Mouse (Mus musculus) midbrain, embryonic 12.5 days (tissue): ENCODE results near the gene Slc29a2. TPM values are rescaled to one million over a fixed set of nuclear protein-coding genes. Genes with fewer than 3 reads are reported as not detected.

ENCODE experiments used
- ATAC-seq: fragments of 200-750 bp; cut with Nextera tagmentation; 2 replicates; pipeline ENCODE4 v1.8.0; 2017; ENCODE audit warnings: low read depth, moderate TSS enrichment, moderate library complexity; ENCODE audit not compliant: low FRiP score
- H3K27ac ChIP-seq: fragments of 300-500 bp; sonication (generic); replicated peaks from 2 replicates; pipeline ENCODE4 v1.5.1; 2016; ENCODE audit warnings: mild to moderate bottlenecking
- H3K27me3 ChIP-seq: fragments of 300-500 bp; sonication (generic); 2 replicates; pipeline ENCODE4 v1.6.1; 2016; ENCODE audit warnings: mild to moderate bottlenecking
- H3K36me3 ChIP-seq: fragments of 300-500 bp; sonication (generic); 2 replicates; pipeline ENCODE4 v1.6.1; 2016
- H3K4me1 ChIP-seq: fragments of 300-500 bp; sonication (generic); 2 replicates; pipeline ENCODE4 v1.6.1; 2016
- H3K4me2 ChIP-seq: fragments of 300-500 bp; sonication (generic); replicated peaks from 2 replicates; pipeline ENCODE4 v1.6.1; 2016; ENCODE audit warnings: mild to moderate bottlenecking, moderate library complexity
- H3K4me3 ChIP-seq: fragments of 300-500 bp; sonication (generic); 2 replicates; pipeline ENCODE4 v1.5.1; 2016; ENCODE audit warnings: mild to moderate bottlenecking
- H3K9ac ChIP-seq: fragments of 300-500 bp; sonication (generic); replicated peaks from 2 replicates; pipeline ENCODE4 v1.6.1; 2016; ENCODE audit warnings: mild to moderate bottlenecking, moderate library complexity
- H3K9me3 ChIP-seq: fragments of 300-500 bp; sonication (generic); 2 replicates; pipeline ENCODE4 v1.6.1; 2016; ENCODE audit warnings: mild to moderate bottlenecking
- WGBS: fragments of 180-500 bp; shearing (Covaris S2); methylation state at CpG from one replicate; pipeline ENCODE4 v1.1.7; 2016; 5-methylcytosine and 5-hydroxymethylcytosine counted together
- polyA plus RNA-seq: library from polyadenylated mRNA; unstranded; fragments of >200 nt; fragmentation: Nextera tagmentation; extraction: Ambion mirVana; gene quantifications from 2 replicates; pipeline ENCODE4 v1.2.1, GENCODE M21; 2016

Gene Slc29a2
- polyA plus RNA-seq, 1 experiment from 2014 or later, result 4.8 TPM

DNA sequence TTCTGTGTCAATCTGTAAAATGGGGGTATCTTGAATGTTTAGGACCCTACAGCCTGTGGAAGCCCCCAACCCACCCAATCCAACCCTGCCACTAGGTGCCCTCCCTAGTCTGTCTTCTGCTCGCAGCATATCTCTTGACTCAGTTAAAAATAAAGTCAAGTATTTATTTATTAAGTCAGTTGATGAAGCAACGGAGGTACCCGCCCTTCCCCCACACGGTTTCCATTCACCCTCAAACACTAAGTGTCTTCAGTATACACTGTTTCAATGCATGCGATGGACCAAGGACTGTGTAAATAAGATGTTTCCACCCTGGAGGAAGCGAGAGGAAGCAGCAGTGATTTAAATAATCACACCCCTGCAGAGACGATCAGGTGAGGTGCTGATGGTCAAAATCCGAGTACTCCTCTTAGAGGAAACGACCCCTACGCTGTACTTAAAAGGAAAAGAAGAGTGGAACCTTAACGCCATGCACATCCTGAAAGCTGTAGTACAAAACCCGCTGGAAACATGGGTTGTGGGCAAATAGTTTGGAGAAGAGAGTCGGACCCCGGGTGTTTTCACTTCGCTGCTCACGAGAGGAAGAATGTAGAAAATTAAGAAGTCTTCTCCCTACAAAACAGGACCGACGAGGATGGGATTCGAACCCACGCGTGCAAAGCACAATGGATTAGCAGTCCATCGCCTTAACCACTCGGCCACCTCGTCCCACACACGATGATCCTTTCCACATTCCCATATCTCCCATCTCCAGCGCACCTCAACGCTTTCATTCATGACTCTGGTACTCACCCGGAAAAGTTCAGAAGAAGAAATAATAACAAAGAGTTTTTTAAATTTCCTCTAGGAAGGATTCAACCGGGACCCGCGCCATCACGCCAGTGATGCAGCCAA is 14.3 kb downstream of the Slc29a2 start:
- Histone ChIP-seq H3K4me3 (peak overlapping the region; percentile 85), H3K4me2 (peak overlapping the region; percentile 100), H3K4me1 (peaks cover 38% of the 10 kb centered on the region), H3K27me3 (peaks cover 7% of the 10 kb centered on the region; the same call in 1 of the 2 replicates), H3K27ac (peak overlapping the region; percentile 85), H3K9ac (peak overlapping the region; percentile 88), H3K9me3 (no peaks in the 10 kb centered on the region), H3K36me3 (0 out of 2 replicates have a peak, but pooled peaks cover 5% of the 10 kb centered on the region)
- ATAC-seq, result peak; percentile 32
- 8% methylated on average over 32 of the region's 32 CpGs for WGBS

DNA sequence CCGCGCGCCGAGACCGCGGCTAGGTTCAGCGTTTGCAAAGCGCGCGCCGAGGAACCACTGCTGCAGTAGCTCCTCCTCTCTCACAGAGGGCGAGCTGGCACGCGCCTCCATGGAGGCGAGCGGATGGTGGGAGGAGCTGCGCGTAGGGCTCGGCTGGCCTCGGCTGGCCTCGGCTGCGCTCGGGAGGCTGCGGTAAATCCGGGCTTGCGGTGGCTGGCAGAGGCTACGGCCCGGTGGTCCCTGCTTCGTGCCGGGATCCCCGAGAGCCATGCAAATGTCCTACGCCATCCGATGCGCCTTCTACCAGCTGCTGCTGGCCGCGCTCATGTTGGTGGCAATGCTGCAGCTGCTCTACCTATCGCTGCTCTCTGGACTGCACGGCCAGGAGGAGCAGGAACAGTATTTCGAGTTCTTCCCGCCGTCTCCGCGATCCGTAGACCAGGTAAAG is 15.1 kb downstream of the Slc29a2 start, which contains the start of the genes B4gat1 and AC124502.3:
B4gat1 (plus strand) TSS at position 118 of the 448 bp plus-strand sequence.
AC124502.3 (plus strand) TSS at position 183 of the 448 bp plus-strand sequence.
- Histone ChIP-seq H3K4me1 (peaks cover 38% of the 10 kb centered on the region), H3K9me3 (no peaks in the 10 kb centered on the region), H3K27me3 (peaks cover 7% of the 10 kb centered on the region; the same call in 1 of the 2 replicates), H3K36me3 (peaks cover 11% of the 10 kb centered on the region; the same call in 1 of the 2 replicates), H3K4me2 (peak within 1 kb of the TSS; percentile 100), H3K9ac (peak within 1 kb of the TSS; percentile 88), H3K27ac (peak within 1 kb of the TSS; percentile 85), H3K4me3 (peak within 1 kb of the TSS; percentile 85)
- ATAC-seq, result peak; percentile 89
- WGBS, result under 1% methylated on average over 43 of the region's 44 CpGs

DNA sequence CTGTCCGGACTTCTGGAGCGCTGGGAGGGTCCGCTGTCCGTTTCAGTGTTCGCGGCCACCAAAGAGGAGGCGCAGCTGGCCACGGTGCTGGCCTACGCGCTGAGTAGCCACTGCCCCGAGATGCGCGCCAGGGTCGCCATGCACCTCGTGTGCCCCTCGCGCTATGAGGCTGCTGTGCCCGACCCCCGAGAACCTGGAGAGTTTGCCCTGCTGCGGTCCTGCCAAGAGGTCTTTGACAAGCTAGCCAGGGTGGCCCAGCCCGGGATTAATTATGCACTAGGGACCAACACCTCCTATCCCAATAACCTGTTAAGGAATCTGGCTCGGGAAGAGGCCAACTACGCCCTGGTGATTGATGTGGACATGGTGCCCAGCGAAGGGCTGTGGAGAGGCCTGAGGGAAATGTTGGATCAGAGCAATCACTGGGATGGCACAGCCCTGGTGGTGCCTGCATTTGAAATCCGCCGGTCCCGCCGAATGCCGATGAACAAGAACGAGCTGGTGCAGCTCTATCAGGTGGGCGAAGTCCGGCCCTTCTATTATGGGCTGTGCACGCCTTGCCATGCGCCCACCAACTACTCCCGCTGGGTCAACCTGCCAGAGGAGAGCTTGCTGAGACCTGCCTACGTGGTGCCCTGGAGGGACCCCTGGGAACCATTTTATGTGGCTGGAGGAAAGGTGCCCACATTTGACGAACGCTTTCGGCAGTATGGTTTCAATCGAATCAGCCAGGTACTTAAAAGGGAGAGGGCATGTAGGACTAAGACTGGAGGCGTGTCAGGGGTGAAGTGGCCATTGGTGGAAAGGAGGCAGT is 15.8 kb downstream of the Slc29a2 start:
- peaks cover 7% of the 10 kb centered on the region; the same call in 1 of the 2 replicates for H3K27me3 ChIP-seq
- peak overlapping the region; percentile 85 for H3K4me3 ChIP-seq
- no peaks in the 10 kb centered on the region for H3K9me3 ChIP-seq
- peaks cover 38% of the 10 kb centered on the region for H3K4me1 ChIP-seq
- peaks cover 16% of the 10 kb centered on the region; the same call in 1 of the 2 replicates for H3K36me3 ChIP-seq
- H3K9ac ChIP-seq, result peak overlapping the region; percentile 88
- ATAC-seq, result 0 out of 2 replicates have a peak, but pooled peaks have one; percentile 32
- peak overlapping the region; percentile 100 for H3K4me2 ChIP-seq
- H3K27ac ChIP-seq, result peak overlapping the region; percentile 85
- WGBS, result 9% methylated on average over 41 of the region's 41 CpGs

DNA sequence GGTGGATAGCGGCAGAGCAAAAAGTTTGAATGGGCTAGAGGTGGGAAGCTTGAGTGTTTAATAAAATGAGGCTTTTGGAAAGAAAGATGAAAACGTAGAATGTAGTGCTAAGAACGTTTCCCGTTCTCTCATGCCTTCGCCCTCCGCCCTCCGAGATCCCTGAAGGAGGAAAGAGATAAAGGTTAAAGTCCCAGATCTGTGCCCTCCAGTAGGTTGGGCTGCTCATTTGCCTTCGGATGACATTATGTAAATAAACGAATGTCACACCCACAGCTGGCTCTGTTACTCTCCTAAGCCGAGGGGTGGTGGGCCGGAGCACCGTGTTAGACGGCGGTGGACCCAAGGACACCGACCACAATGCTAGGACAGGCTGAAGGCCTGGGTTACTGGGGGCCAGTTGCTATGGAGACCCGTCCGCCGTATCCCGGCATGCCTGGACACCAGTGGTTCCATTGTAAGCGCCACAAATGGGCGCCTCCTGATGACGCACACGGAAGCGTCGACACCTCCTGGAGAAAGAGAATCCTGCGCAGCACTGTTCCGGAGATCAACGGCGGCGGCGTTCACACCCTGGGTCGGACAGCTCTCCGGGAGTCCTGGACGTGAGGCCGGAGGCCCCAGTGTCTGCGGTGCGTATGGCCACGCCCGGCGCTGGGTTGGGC is 17.3 kb downstream of the Slc29a2 start, which contains the start of gene Brms1:
Brms1 (plus strand) TSS at position 493 of the 662 bp plus-strand sequence.
- Histone ChIP-seq H3K9me3 (no peaks in the 10 kb centered on the region), H3K4me1 (peaks cover 38% of the 10 kb centered on the region), H3K4me2 (peak within 1 kb of the TSS; percentile 100), H3K27me3 (peaks cover 7% of the 10 kb centered on the region; the same call in 1 of the 2 replicates), H3K9ac (peak within 1 kb of the TSS; percentile 88), H3K27ac (peak within 1 kb of the TSS; percentile 69), H3K4me3 (peak within 1 kb of the TSS; percentile 85), H3K36me3 (peaks cover 22% of the 10 kb centered on the region)
- 7% methylated on average over 40 of the region's 40 CpGs for WGBS
- ATAC-seq, result peak; percentile 87

DNA sequence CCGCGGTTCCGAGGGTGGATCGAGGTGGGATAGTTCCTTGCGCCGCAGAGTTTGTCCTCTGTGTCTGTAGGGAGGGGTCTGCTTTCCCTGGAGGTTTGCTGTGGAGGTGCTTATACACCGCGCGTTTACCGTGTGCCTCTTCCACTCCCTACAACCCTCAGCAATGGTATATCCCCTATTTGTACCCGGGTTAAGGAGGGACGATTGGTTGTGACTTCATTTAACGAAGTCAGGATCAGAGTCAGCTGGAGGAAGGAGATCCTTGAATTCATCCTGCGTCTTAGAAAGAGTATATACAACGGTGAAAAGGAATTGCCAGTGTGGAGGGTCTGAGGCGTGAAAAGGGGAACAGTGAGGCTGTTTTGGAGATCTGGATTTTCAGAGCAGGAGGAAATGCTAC is 17.9 kb downstream of the Slc29a2 start:
- no peaks in the 10 kb centered on the region for H3K9me3 ChIP-seq
- H3K9ac ChIP-seq, result peak overlapping the region; percentile 88
- peaks cover 28% of the 10 kb centered on the region for H3K36me3 ChIP-seq
- H3K4me1 ChIP-seq, result peaks cover 38% of the 10 kb centered on the region
- 3% methylated on average over 16 of the region's 16 CpGs for WGBS
- no peak for ATAC-seq
- peak overlapping the region; percentile 69 for H3K27ac ChIP-seq
- H3K27me3 ChIP-seq, result peaks cover 7% of the 10 kb centered on the region; the same call in 1 of the 2 replicates
- peak overlapping the region; percentile 100 for H3K4me2 ChIP-seq
- H3K4me3 ChIP-seq, result peak overlapping the region; percentile 85

DNA sequence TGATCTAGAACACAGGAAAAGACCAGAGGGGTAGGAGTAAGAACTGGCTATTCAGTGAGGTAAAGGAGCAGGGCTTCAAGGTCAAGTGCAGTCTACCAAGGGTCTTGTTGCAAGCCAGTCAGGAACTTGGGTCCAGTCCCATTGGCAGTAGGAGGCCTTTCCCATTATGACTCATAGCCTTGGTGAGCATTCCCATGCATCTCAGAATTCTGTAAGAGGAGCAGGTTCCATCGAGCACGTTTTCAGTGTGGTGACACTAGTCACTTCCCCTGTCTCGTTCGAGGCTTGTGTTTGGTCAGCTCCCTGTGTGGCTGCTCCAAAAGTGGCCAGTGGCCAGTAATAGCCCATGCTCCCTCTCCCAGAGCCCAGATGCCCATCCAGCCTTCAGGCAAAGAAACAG is 21.9 kb downstream of the Slc29a2 start:
- ATAC-seq, result no peak
- Histone ChIP-seq H3K27ac (no peak overlapping the region), H3K9me3 (no peaks in the 10 kb centered on the region), H3K27me3 (peaks cover 11% of the 10 kb centered on the region), H3K4me3 (no peak overlapping the region), H3K36me3 (peaks cover 58% of the 10 kb centered on the region), H3K9ac (no peak overlapping the region), H3K4me1 (peaks cover 32% of the 10 kb centered on the region), H3K4me2 (no peak overlapping the region)
- 86% methylated on average over 4 of the region's 4 CpGs for WGBS

DNA sequence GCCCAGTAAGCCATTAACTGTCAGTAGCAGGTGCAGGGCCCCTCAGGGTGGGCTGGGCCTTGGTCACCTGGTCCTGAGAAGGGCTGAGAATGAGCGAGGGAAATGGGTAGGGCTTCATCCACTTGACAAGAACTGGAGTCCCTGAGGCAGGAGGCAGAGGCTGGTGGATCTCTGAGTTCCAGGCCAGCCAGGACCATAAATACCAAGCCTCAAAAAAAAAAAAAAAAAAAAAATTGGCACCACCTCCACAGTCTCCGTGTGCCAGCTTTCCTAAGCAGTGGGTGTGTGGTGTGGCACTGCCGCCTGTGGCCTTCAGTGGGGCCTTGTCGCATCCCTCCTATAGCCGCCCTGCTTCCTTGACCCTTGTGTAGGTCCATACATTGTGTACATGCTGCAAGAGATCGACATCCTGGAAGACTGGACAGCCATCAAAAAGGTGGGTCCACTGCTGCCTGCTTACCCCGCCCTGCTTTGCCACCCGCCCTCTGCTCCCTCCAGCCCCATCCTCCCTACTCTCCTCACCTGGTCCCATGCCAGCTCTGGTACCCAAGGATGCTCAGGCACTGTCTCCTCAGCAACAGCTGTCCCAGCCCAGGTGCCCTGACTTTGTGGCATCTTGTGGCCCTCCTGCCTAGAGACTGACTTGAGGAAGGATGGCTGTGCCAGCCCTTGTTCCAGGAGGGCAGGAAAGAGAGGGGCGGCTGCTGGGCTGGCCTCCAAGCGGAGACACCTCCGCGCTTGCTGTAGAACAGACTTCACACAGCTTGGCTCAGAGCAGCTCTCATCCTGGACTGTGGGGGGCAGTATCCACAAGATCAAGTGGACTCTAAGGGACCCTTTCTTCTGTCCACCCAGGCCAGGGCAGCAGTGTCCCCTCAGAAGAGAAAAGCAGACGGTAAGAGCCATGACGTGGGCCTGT is 24.7 kb downstream of the Slc29a2 start:
- no peak overlapping the region for H3K4me3 ChIP-seq
- no peak for ATAC-seq
- no peak overlapping the region for H3K9ac ChIP-seq
- no peak overlapping the region for H3K4me2 ChIP-seq
- peaks cover 39% of the 10 kb centered on the region for H3K27me3 ChIP-seq
- no peak overlapping the region for H3K27ac ChIP-seq
- 80% methylated on average over 14 of the region's 14 CpGs for WGBS
- peaks cover 51% of the 10 kb centered on the region for H3K36me3 ChIP-seq
- H3K9me3 ChIP-seq, result no peaks in the 10 kb centered on the region
- H3K4me1 ChIP-seq, result peaks cover 25% of the 10 kb centered on the region

DNA sequence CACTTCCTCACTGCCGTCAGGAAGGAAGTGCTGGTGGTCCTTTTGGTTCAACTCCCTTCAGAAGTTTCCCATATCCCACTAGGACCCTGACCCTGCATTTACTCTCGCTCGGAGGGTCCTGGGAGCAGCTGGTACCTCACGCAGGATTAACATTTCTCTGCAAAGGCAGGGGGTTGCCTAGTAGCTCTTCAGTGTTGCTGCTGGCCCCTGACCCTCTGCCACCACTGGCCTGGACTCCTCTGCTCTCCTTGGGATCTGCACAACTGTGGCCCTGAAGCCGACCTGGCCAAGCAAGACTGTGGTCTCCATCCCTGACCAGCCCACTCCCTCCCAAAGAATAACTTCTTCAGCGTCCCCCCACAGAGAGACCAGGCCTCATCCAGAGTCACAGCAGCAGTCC is 25.7 kb downstream of the Slc29a2 start:
- WGBS, result 42% methylated on average over 6 of the region's 6 CpGs
- Histone ChIP-seq H3K27ac (peak overlapping the region; percentile 15; the same call in 1 of the 2 replicates), H3K9me3 (no peaks in the 10 kb centered on the region), H3K4me1 (peaks cover 25% of the 10 kb centered on the region), H3K27me3 (peaks cover 49% of the 10 kb centered on the region), H3K9ac (no peak overlapping the region), H3K4me2 (no peak overlapping the region), H3K36me3 (peaks cover 43% of the 10 kb centered on the region), H3K4me3 (no peak overlapping the region)
- ATAC-seq, result no peak

DNA sequence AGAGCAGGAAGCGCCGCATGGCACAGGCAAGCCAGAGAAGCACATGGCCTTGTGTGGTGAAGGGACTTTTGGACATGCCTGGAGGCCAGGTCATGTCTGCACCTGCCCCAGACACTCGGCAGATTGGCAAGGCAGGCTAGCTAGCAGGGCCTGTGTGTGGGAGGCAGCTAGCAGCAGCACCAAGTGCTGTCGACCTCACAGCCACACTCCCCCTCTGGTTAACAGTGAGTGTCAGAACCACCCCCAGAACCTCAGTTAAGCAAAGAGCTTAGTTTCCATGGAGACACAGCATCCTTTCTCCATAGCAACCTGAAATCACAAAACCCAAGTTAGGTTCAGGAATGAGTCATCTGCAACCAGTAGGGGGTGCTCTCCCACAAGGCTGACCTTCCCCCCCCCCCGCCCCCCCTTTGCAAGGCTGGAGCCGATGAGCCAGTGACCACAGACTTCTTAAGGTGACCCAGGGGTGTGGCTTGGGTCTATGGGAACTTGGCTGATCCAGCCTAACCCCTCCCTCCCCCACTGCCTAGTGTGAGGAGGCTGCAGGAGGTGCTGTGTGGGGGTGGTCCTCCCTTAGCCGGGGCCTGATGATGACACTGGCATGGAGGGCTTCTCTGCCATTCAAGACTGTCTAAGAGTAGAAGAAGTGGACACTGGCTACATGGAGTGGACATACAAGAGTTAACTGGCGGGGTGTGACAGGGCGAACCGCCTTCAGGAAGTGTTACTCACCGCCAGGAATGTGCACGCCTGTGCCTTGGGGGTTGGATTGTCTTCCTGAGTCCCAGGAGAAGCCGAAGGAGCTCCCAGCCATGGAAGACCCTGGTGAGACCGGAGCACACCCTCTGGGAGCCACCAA is 26.6 kb downstream of the Slc29a2 start, which contains the start of gene Rin1:
Rin1 (plus strand) TSS at position 435 of the 859 bp plus-strand sequence.
- H3K4me3 ChIP-seq, result peak within 1 kb of the TSS; percentile 6; the same call in 1 of the 2 replicates
- H3K9me3 ChIP-seq, result no peaks in the 10 kb centered on the region
- peak within 1 kb of the TSS; percentile 11; the same call in 1 of the 2 replicates for H3K4me2 ChIP-seq
- peak; percentile 50 for ATAC-seq
- 0 out of 2 replicates have a peak within 1 kb of the TSS, but pooled peaks have one; percentile 28 for H3K9ac ChIP-seq
- peak within 1 kb of the TSS; percentile 15; the same call in 1 of the 2 replicates for H3K27ac ChIP-seq
- H3K4me1 ChIP-seq, result peaks cover 25% of the 10 kb centered on the region
- peaks cover 58% of the 10 kb centered on the region for H3K27me3 ChIP-seq
- WGBS, result 14% methylated on average over 14 of the region's 14 CpGs
- peaks cover 42% of the 10 kb centered on the region for H3K36me3 ChIP-seq
